Mouse (Mus musculus) heart, embryonic 13.5 days (tissue): ENCODE measurements around the gene Lif. TPM values are rescaled to one million over a fixed set of nuclear protein-coding genes. Genes with fewer than 3 reads are reported as not detected.
A peak's percentile ranks its signal among the peaks of the same experiment; 100 is the strongest.

Experiments used
- ATAC-seq: fragments of 200-750 bp; cut with Nextera tagmentation; 2 replicates; pipeline ENCODE4 v1.8.0; 2017; ENCODE audit warnings: moderate TSS enrichment; ENCODE audit not compliant: insufficient number of reproducible peaks, low FRiP score, low TSS enrichment; ENCODE audit errors: extremely low read depth
- H3K27ac ChIP-seq: fragments of 300-500 bp; sonication (generic); replicated peaks from 2 replicates; pipeline ENCODE4 v1.5.1; 2015; ENCODE audit warnings: moderate library complexity, mild to moderate bottlenecking, inconsistent platforms
- H3K27me3 ChIP-seq: fragments of 300-500 bp; sonication (generic); replicated peaks from 2 replicates; pipeline ENCODE4 v1.6.1; 2015; ENCODE audit warnings: mild to moderate bottlenecking, inconsistent platforms
- H3K36me3 ChIP-seq: fragments of 300-500 bp; sonication (generic); 2 replicates; pipeline ENCODE4 v1.6.1; 2015; ENCODE audit warnings: mild to moderate bottlenecking, inconsistent platforms
- H3K4me1 ChIP-seq: fragments of 300-500 bp; sonication (generic); 2 replicates; pipeline ENCODE4 v1.6.1; 2015; ENCODE audit warnings: inconsistent platforms
- H3K4me2 ChIP-seq: fragments of 300-500 bp; sonication (generic); 2 replicates; pipeline ENCODE4 v1.6.1; 2015; ENCODE audit warnings: inconsistent platforms, mild to moderate bottlenecking, moderate library complexity
- H3K4me3 ChIP-seq: fragments of 300-500 bp; sonication (generic); 2 replicates; pipeline ENCODE4 v1.5.1; 2015; ENCODE audit warnings: moderate library complexity, mild to moderate bottlenecking, inconsistent platforms
- H3K9ac ChIP-seq: fragments of 300-500 bp; sonication (generic); 2 replicates; pipeline ENCODE4 v1.6.1; 2015; ENCODE audit warnings: inconsistent platforms, mild to moderate bottlenecking, moderate library complexity
- H3K9me3 ChIP-seq: fragments of 300-500 bp; sonication (generic); 2 replicates; pipeline ENCODE4 v1.6.1; 2016; ENCODE audit warnings: inconsistent platforms
- WGBS: fragments of 180-500 bp; shearing (Covaris S2); methylation state at CpG from one replicate; pipeline ENCODE4 v1.1.7; 2015; ENCODE audit warnings: mixed read lengths; 5-methylcytosine and 5-hydroxymethylcytosine counted together
- polyA plus RNA-seq: library from polyadenylated mRNA; unstranded; fragments of >200 nt; fragmentation: Nextera tagmentation; extraction: Ambion mirVana; gene quantifications from 2 replicates; pipeline ENCODE4 v1.2.1, GENCODE M21; 2015

Lif gene
- polyA plus RNA-seq, 1 experiment from 2014 or later, result 0.56 TPM

DNA sequence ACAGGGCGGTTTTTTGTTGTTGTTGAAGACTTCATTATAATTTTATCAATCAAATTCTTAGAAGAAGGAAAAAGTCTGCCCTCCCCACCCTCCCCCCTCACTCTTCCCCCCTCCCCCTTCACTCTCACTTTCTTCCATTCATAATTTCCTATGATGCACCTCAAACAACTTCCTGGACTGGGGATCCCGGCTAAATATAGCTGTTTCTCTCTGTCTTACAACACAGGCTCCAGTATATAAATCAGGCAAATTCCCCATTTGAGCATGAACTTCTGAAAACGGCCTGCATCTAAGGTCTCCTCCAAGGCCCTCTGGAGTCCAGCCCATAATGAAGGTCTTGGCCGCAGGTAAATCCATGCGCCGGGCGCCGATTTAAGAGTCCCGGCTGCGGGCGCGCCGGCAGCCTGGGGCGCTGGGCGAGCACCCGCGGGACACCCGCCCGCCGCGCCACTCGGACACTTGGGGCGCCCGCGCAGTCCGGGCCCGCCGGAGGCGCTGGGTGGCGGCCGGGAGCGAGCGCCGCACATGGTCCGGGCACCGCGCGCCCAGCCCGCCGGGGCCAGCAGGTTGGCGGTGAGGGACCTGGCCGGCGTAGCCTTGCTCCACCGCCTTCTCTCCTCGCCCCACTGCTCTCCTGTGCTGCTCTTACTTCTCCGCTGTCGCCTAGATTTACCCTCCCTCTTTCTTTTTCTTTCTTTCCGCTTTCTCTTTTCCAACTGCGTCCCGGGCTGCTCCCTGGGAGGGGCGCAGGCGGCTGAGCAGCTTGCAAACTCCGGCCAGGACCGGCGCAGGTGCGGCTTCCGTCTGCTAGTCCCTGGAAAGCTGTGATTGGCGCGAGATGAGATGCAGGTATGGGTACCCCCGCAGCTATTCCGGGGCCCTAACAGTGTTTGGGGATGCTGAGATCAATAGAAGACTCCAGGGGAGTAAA, 9.2 kb downstream of the Lif start:
- H3K36me3 ChIP-seq, result no peaks in the 10 kb centered on the region
- no peak for ATAC-seq
- H3K27ac ChIP-seq, result no peak overlapping the region
- peak overlapping the region; percentile 82 for H3K9ac ChIP-seq
- WGBS, result 2% methylated on average over 60 of the region's 61 CpGs
- peaks cover 49% of the 10 kb centered on the region for H3K4me1 ChIP-seq
- peak overlapping the region; percentile 91 for H3K4me2 ChIP-seq
- peaks cover 84% of the 10 kb centered on the region for H3K27me3 ChIP-seq
- H3K9me3 ChIP-seq, result no peaks in the 10 kb centered on the region
- H3K4me3 ChIP-seq, result peak overlapping the region; percentile 70

DNA sequence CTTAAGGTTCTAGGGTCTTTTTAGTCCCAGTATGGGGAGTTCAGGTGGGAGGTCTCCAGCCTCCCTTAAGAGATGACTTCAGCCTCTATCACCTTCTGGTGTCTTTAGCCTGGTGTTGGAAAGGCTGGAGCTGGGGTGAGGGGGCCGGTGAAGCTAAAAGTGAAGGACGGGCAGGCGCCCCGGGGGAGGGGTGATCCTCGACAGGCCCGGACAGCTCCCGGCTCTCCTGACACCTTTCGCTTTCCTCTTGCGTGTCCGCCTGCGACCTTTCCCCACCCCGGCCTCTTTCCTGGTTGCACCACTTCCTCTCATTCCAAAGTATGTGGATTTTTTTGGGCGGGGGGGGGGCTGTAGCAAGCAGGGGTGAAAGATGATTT, 9.8 kb downstream of the Lif start:
- Histone ChIP-seq H3K27me3 (peaks cover 85% of the 10 kb centered on the region), H3K36me3 (no peaks in the 10 kb centered on the region), H3K4me1 (peaks cover 48% of the 10 kb centered on the region), H3K4me2 (peak overlapping the region; percentile 91), H3K9me3 (no peaks in the 10 kb centered on the region), H3K27ac (no peak overlapping the region), H3K9ac (peak overlapping the region; percentile 82), H3K4me3 (peak overlapping the region; percentile 70)
- no peak for ATAC-seq
- 2% methylated on average over 13 of the region's 13 CpGs for WGBS

DNA sequence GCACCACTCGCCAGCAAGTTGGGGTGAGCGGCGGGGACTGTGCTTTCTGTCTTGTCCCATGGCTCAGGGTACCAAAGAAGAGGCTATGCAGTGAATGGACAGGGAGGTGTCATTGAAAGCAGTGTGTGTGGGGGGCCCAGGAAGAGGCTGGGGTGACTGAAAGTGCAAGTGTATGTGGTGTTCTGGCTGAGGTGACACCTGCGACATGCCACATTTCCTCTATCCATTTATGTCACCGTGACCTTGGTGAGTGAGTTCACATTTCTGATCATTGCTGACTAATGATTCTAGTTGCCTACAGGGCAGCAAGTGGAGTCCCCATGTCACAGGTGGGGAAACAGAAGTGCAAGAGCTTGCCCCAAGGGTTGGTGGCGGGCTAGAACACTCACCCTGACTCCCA, 11.1 kb downstream of the Lif start:
- no peak overlapping the region for H3K4me3 ChIP-seq
- H3K9me3 ChIP-seq, result no peaks in the 10 kb centered on the region
- H3K27me3 ChIP-seq, result peaks cover 82% of the 10 kb centered on the region
- no peaks in the 10 kb centered on the region for H3K36me3 ChIP-seq
- no peak overlapping the region for H3K4me2 ChIP-seq
- WGBS, result 81% methylated on average over 6 of the region's 6 CpGs
- no peak overlapping the region for H3K9ac ChIP-seq
- no peak overlapping the region for H3K27ac ChIP-seq
- H3K4me1 ChIP-seq, result peaks cover 35% of the 10 kb centered on the region
- ATAC-seq, result no peak

DNA sequence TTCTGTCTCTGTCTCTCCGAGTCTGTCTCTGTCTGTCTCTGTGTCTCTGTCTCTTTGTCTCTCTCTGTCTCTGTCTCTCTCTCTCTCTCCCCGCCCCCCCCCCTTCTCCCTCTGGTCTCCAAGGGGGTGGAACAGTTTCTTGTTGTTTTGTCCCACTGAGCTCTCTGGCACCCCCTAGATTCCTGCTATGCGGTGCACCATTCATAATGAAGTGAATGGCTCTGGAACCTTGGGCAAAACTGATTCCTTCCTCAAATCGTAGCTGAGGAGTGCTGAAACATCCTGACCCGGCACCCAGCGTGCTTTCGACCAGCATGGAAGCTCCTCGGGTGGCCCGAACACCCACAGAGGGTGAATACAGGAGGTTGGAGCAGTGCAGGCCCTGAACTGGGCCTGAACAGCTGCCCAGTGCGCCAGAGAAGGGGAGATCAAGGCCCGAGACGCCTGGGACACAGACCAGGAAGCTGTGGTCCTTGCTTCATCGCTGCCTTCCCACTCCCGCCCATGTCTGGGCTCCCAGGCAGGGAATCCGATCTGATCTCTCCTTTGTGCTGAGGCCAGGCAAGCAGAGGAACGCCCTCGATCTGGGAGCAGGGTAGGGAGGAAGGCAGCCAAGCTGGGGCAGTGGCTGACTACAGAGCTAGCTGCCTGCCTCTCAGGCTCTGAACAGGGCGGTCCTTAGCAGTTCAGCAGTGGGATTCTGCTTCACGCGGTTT, 13.5 kb downstream of the Lif start:
- Histone ChIP-seq H3K27ac (0 out of 2 replicates have a peak overlapping the region, but pooled peaks have one; percentile 20), H3K4me1 (peaks cover 23% of the 10 kb centered on the region), H3K27me3 (peaks cover 68% of the 10 kb centered on the region), H3K9ac (peak overlapping the region; percentile 56; the same call in 1 of the 2 replicates), H3K36me3 (no peaks in the 10 kb centered on the region), H3K4me2 (no peak overlapping the region), H3K4me3 (no peak overlapping the region), H3K9me3 (no peaks in the 10 kb centered on the region)
- no peak for ATAC-seq
- WGBS, result 30% methylated on average over 19 of the region's 20 CpGs

DNA sequence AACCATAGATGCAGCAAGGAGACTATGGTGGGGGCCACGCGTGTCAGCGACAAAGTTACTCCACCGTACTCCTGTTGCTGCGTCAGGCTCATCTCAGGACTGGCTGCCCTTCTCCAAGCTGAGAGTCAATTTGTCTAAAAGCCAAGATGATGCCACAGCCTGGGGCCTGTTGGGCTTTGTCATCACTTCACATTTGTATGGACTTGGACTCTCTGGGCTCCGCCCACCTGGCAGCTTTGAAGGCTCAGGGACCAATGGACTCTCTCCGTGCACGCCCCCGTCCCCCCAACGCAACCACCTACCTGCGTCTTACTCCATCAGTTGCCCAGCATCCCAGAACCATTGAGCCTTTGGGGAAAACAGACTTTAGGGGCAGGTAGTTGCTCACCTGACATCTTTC, 14.2 kb downstream of the Lif start:
- no peak for ATAC-seq

DNA sequence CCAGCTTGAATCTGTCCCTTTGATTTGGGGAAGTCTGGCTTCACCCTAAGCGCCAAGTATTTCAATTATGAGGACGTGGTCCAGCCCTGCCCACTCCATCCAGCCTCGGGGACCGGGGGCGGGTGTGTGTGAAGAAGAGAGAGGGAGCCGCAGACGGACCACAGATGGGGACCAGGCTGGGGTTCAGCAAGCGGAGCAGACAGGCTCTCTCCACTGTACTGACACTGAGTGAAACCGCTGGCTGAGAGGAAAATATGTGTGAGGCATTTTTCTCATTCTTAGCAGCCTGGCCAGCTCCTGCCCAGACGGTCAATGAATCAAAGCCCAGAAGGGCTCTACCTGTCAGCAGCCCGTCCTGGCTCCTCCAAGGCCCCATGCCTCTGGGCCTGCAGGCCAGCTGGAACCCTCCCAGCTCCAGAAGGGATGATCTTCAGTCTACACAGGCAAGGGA, 19.1 kb downstream of the Lif start:
- H3K27me3 ChIP-seq, result peaks cover 14% of the 10 kb centered on the region
- H3K9ac ChIP-seq, result 0 out of 2 replicates have a peak overlapping the region, but pooled peaks have one; percentile 21
- H3K4me2 ChIP-seq, result peak overlapping the region; percentile 20; the same call in 1 of the 2 replicates
- no peak overlapping the region for H3K4me3 ChIP-seq
- no peaks in the 10 kb centered on the region for H3K9me3 ChIP-seq
- H3K36me3 ChIP-seq, result no peaks in the 10 kb centered on the region
- peak overlapping the region; percentile 26; the same call in 1 of the 2 replicates for H3K27ac ChIP-seq
- H3K4me1 ChIP-seq, result peaks cover 29% of the 10 kb centered on the region
- ATAC-seq, result peak; percentile 31; the same call in 1 of the 2 replicates
- 24% methylated on average over 11 of the region's 11 CpGs for WGBS

More for the DNA sequence above, 14.2 kb downstream of the Lif start:
- H3K27ac ChIP-seq, result no peak overlapping the region
- WGBS, result 64% methylated on average over 11 of the region's 11 CpGs
- H3K4me1 ChIP-seq, result peaks cover 28% of the 10 kb centered on the region
- no peak overlapping the region for H3K4me3 ChIP-seq
- no peak overlapping the region for H3K4me2 ChIP-seq
- H3K27me3 ChIP-seq, result peaks cover 62% of the 10 kb centered on the region
- H3K9ac ChIP-seq, result 0 out of 2 replicates have a peak overlapping the region, but pooled peaks have one; percentile 56
- H3K9me3 ChIP-seq, result no peaks in the 10 kb centered on the region
- H3K36me3 ChIP-seq, result no peaks in the 10 kb centered on the region

DNA sequence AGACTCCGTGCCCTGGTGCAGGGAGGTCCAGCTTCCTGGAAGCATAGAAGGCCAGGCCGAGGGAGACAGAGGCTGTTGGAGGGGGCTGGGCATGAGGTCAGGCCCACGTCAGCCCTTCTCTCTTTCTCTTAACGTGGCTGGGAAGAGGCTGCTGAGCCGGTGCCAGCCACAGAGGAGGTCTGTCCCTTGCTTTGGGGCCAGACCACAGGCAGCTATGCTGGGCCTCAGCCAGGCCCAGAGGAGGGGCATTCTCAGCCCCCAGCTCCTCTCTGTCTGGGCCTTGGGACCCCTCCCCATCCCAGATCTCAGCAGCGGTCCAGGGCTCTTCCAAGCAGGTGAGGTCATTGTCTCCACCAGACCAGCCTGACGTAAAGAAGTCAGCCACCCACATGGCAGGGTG, 22.6 kb downstream of the Lif start:
- Histone ChIP-seq H3K36me3 (no peaks in the 10 kb centered on the region), H3K27ac (no peak overlapping the region), H3K4me2 (no peak overlapping the region), H3K4me1 (peaks cover 32% of the 10 kb centered on the region), H3K4me3 (no peak overlapping the region), H3K9ac (peak overlapping the region; percentile 14; the same call in 1 of the 2 replicates), H3K27me3 (peaks cover 3% of the 10 kb centered on the region; the same call in 1 of the 2 replicates), H3K9me3 (no peaks in the 10 kb centered on the region)
- 58% methylated on average over 7 of the region's 7 CpGs for WGBS
- ATAC-seq, result no peak

DNA sequence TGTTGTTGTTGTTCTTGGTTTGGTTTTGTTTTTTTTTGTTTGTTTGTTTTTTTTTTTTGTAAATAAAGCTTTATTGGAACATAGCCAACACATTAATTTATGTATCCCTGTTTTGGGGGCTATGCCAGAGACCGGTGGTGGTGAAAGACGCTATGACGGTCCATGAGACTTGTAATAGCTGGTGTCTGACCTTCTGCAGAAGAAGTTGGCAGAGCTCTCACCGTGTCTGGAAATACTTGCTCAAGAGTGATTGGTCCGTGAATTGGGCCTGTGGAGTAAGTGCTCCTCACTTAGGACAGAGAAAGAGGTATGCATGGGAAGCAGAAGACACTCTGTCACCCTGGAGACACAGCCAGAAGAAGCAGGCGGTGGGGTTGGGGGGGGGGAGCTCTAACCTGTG, 24.5 kb downstream of the Lif start:
- ATAC-seq, result no peak
- Histone ChIP-seq H3K4me2 (no peak overlapping the region), H3K36me3 (no peaks in the 10 kb centered on the region), H3K9ac (no peak overlapping the region), H3K4me1 (peaks cover 30% of the 10 kb centered on the region), H3K27me3 (peaks cover 3% of the 10 kb centered on the region; the same call in 1 of the 2 replicates), H3K27ac (no peak overlapping the region), H3K9me3 (no peaks in the 10 kb centered on the region), H3K4me3 (no peak overlapping the region)
- WGBS, result 63% methylated on average over 6 of the region's 6 CpGs

DNA sequence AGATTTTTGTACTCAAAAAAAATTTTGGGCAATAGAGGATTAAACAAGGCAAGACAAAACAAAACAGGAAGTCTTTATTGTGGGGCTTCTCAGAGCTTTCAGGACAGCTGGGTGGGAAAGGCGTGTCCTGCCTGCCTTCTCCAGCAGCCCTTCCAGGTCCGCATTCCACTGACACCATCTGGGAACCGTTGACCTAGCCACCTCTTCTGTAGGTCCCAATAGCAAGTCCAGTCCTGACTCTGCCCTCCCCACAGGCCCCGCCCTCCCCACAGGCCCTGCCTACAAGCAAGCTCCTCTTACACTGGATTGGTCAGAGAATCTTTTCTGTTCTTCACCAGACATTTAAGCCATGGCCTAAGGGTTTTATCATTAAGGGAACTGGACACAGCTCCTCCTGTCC, 26.3 kb downstream of the Lif start:
- peaks cover 27% of the 10 kb centered on the region for H3K4me1 ChIP-seq
- 17% methylated on average over 4 of the region's 4 CpGs for WGBS
- H3K27me3 ChIP-seq, result peaks cover 17% of the 10 kb centered on the region; the same call in 1 of the 2 replicates
- no peaks in the 10 kb centered on the region for H3K9me3 ChIP-seq
- no peak overlapping the region for H3K9ac ChIP-seq
- H3K36me3 ChIP-seq, result no peaks in the 10 kb centered on the region
- no peak overlapping the region for H3K4me2 ChIP-seq
- no peak overlapping the region for H3K27ac ChIP-seq
- no peak for ATAC-seq
- H3K4me3 ChIP-seq, result no peak overlapping the region

DNA sequence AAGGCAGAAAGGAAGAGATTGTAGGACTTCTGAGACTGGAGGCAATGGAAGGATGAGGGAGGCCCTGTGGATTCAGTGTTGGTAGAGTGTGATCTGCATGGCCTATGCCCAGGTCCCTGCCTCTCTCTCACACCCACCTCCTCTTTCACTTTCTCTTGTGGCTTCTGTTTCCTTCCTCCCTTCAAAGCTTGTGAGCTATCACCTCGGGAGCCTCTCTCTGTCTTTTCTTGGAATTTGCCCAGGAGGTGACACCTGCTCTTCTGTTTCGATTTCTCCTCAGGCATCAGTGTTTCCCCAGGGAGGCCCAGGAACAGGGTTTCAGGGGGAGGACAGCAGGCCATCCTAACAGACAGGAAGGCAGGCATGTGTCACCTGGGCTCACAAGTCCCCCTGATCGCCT, 31.9 kb downstream of the Lif start:
- Histone ChIP-seq H3K27ac (no peak overlapping the region), H3K9ac (no peak overlapping the region), H3K27me3 (peaks cover 24% of the 10 kb centered on the region), H3K4me3 (no peak overlapping the region), H3K36me3 (no peaks in the 10 kb centered on the region), H3K4me2 (no peak overlapping the region), H3K9me3 (no peaks in the 10 kb centered on the region), H3K4me1 (peaks cover 37% of the 10 kb centered on the region)
- ATAC-seq, result no peak; the same call in 1 of the 2 replicates
- 51% methylated on average over 3 of the region's 3 CpGs for WGBS

DNA sequence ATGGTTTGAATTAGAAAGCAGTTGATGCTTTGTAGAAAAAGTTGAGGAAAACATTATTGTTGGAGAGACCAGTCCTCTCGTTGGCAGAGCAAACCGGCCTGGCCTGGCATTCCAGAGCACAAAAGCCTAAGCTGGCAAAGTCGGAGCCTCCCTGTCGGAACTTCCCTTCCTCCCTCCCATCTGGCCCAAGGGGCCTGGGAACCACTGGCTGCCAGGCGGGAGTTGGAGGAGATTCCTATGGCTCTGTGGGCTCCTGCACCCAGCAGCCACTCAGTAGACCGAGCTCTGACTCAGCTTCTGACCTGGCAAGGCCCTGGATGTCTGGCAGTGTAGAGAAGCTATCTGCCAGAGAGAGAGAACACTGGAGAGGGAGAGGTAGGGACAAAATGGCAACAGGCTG, 34.3 kb downstream of the Lif start:
- H3K27ac ChIP-seq, result no peak overlapping the region
- no peaks in the 10 kb centered on the region for H3K36me3 ChIP-seq
- ATAC-seq, result no peak
- H3K4me3 ChIP-seq, result no peak overlapping the region
- WGBS, result 78% methylated on average over 6 of the region's 6 CpGs
- no peak overlapping the region for H3K9ac ChIP-seq
- H3K4me2 ChIP-seq, result no peak overlapping the region
- H3K27me3 ChIP-seq, result peaks cover 24% of the 10 kb centered on the region
- no peaks in the 10 kb centered on the region for H3K9me3 ChIP-seq
- peaks cover 51% of the 10 kb centered on the region for H3K4me1 ChIP-seq
